Comparison of ENCODE assay signal across 10 mouse cellular contexts in the genomic region with DNA sequence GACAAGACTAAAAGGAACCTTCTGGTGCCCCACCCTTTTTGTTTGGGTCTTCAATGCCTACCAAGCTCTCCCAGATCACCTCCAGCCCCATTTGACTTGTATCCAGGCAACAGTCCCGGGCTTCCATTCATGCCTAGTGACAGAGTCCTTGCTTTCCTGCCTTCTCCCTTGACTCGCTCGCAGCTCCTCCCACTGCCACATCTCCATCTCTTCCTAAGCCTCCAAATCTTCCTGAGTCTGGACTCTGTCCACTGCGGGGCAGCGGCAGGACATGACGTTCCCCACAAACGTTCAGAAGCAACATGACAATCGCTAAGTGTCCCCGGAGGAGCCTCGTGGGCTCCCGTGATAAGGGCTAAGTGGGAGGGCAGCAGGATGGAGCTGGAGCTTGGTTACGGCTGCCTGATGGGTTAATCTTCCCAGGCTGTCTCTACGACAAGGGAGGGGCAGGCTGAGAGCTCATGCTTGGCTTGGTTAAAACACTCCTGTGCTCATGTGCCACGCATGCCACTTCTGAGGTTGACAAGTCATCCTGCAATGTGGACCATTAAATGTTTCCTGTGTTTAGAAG. TPM values are rescaled to one million over a fixed set of nuclear protein-coding genes. Genes with fewer than 3 reads are reported as not detected.
DNase-seq lines count a peak whose midpoint lies in the region; ATAC-seq lines count a peak whose summit lies in the region.
"Had no signal": no experiment of that assay in that cellular context is flagged by ENCODE, and none has a peak within 500 bp of the region (broad histone marks: within the 10 kb centered on the region; RNA-seq: fewer than 3 reads in every experiment).

No protein-coding gene starts in this region.

- no peak overlapping the region; the same call in 1 of the 2 replicates for H3K4me3 ChIP-seq in forebrain, embryonic 10.5 days
- H3K4me3 ChIP-seq in forebrain, embryonic 16.5 days (replicated peaks; ENCODE audit: low read length): no peak overlapping the region
- H3K4me3 ChIP-seq in hindbrain, embryonic 10.5 days: peak overlapping the region; percentile 23; the same call in 1 of the 2 replicates

- H3K9me3 ChIP-seq in forebrain, embryonic 10.5 days: no peaks in the 10 kb centered on the region
- H3K9me3 ChIP-seq in forebrain, embryonic 16.5 days (ENCODE audit: control insufficient read depth, low read length): no peaks in the 10 kb centered on the region
- no peaks in the 10 kb centered on the region for H3K9me3 ChIP-seq in hindbrain, embryonic 10.5 days

- peaks cover 43% of the 10 kb centered on the region for H3K36me3 ChIP-seq in forebrain, embryonic 10.5 days (replicated peaks)
- H3K36me3 ChIP-seq in forebrain, embryonic 16.5 days (ENCODE audit: control insufficient read depth, insufficient read depth): no peaks in the 10 kb centered on the region
- H3K36me3 ChIP-seq in hindbrain, embryonic 10.5 days: peaks cover 37% of the 10 kb centered on the region

- DNase-seq in forebrain, embryonic 10.5 days (ENCODE audit: extremely low spot score, low spot score): no peak
- DNase-seq in c-Kit-positive CD71-positive TER-119-negative erythroid progenitor cells, embryonic 14.5 days (ENCODE audit: low read depth): peak; percentile 34
- peak; percentile 27 for DNase-seq in hindbrain, embryonic 10.5 days (ENCODE audit: low spot score)
- DNase-seq in urinary bladder, adult 18-20 months (ENCODE audit: low spot score in 2 of 2): no peak
- DNase-seq in kidney, adult 8-10 months: no peak
- no peak for DNase-seq in layer of hippocampus, postnatal 25 days (ENCODE audit: extremely low spot score in 1 of 2, low spot score in 1 of 2)
- DNase-seq: B cell, adult 2 months had no signal

- H3K27ac ChIP-seq in forebrain, embryonic 10.5 days: 0 out of 2 replicates have a peak overlapping the region, but pooled peaks have one; percentile 9
- no peak overlapping the region for H3K27ac ChIP-seq in forebrain, embryonic 16.5 days (ENCODE audit: low read length)
- peak overlapping the region; percentile 67 for H3K27ac ChIP-seq in hindbrain, embryonic 10.5 days

- H3K4me2 ChIP-seq in forebrain, embryonic 16.5 days (ENCODE audit: low read length): no peak overlapping the region

- peaks cover 21% of the 10 kb centered on the region for H3K4me1 ChIP-seq in forebrain, embryonic 10.5 days
- H3K4me1 ChIP-seq in forebrain, embryonic 16.5 days (replicated peaks; ENCODE audit: control insufficient read depth, insufficient read depth, low read length): peaks cover 18% of the 10 kb centered on the region
- peaks cover 32% of the 10 kb centered on the region for H3K4me1 ChIP-seq in hindbrain, embryonic 10.5 days (replicated peaks)

- no peak overlapping the region for H3K9ac ChIP-seq in forebrain, embryonic 16.5 days (replicated peaks; ENCODE audit: low read depth, low read length)

- no peak for ATAC-seq in forebrain, embryonic 16.5 days
- peak; percentile 92 for ATAC-seq in megakaryocyte-erythroid progenitor cell, adult 5-6 weeks (replicated peaks; ENCODE audit: low FRiP score, low TSS enrichment, poor library complexity, severe bottlenecking)

- 46% methylated on average over 14 of the region's 14 CpGs for WGBS in forebrain, embryonic 10.5 days
- 31% methylated on average over 14 of the region's 14 CpGs for WGBS in forebrain, embryonic 16.5 days
- 34% methylated on average over 14 of the region's 14 CpGs for WGBS in hindbrain, embryonic 10.5 days

- H3K27me3 ChIP-seq in forebrain, embryonic 10.5 days (ENCODE audit: poor library complexity, severe bottlenecking): no peaks in the 10 kb centered on the region
- H3K27me3 ChIP-seq in forebrain, embryonic 16.5 days (replicated peaks; ENCODE audit: control insufficient read depth, insufficient read depth, low read length): no peaks in the 10 kb centered on the region
- no peaks in the 10 kb centered on the region for H3K27me3 ChIP-seq in hindbrain, embryonic 10.5 days (ENCODE audit: insufficient read depth, poor library complexity, severe bottlenecking)

RNA-seq across cellular contexts. Expression of gene Cdc42ep2, which starts 13.3 kb away (rescaled TPM):
- polyA plus RNA-seq in forebrain, embryonic 10.5 days (2016; fragmentation: Nextera tagmentation; extraction: Ambion mirVana): 1.1 and 1.5 TPM in 2 replicates
- 11.1 and 12.4 TPM in 2 replicates for polyA plus RNA-seq in forebrain, embryonic 16.5 days (2015; fragmentation: Nextera tagmentation; extraction: Ambion mirVana)
- polyA plus RNA-seq in hindbrain, embryonic 10.5 days (2016; fragmentation: Nextera tagmentation; extraction: Ambion mirVana): 2.0 and 2.9 TPM in 2 replicates
- 0.77 TPM in 1 of 2 replicates, not detected in the other for total RNA-seq in megakaryocyte-erythroid progenitor cell, adult 5-6 weeks (2014; fragmentation: Nextera tagmentation)
- total RNA-seq in megakaryocyte-erythroid progenitor cell, adult 5-6 weeks (2017): not detected in 2 replicates
- total RNA-seq in layer of hippocampus, postnatal 25 days (2021): 1 to 10 TPM; 6.3 to 6.4 TPM

RNA-seq across cellular contexts. Expression of gene Dpf2, which starts 25.1 kb away (rescaled TPM):
- 246 and 247 TPM in 2 replicates for polyA plus RNA-seq in forebrain, embryonic 10.5 days (2016; fragmentation: Nextera tagmentation; extraction: Ambion mirVana)
- 124 and 126 TPM in 2 replicates for polyA plus RNA-seq in forebrain, embryonic 16.5 days (2015; fragmentation: Nextera tagmentation; extraction: Ambion mirVana)
- 225 TPM in 2 replicates for polyA plus RNA-seq in hindbrain, embryonic 10.5 days (2016; fragmentation: Nextera tagmentation; extraction: Ambion mirVana)
- total RNA-seq in megakaryocyte-erythroid progenitor cell, adult 5-6 weeks (2014; fragmentation: Nextera tagmentation): 91.2 and 95.9 TPM in 2 replicates
- total RNA-seq in megakaryocyte-erythroid progenitor cell, adult 5-6 weeks (2017): 75.0 and 124 TPM in 2 replicates
- 10 to 100 TPM; 82.5 to 95.6 TPM for total RNA-seq in layer of hippocampus, postnatal 25 days (2021)

RNA-seq across cellular contexts. Expression of gene Pola2, which starts 26.1 kb away (rescaled TPM):
- polyA plus RNA-seq in forebrain, embryonic 10.5 days (2016; fragmentation: Nextera tagmentation; extraction: Ambion mirVana): 122 and 126 TPM in 2 replicates
- polyA plus RNA-seq in forebrain, embryonic 16.5 days (2015; fragmentation: Nextera tagmentation; extraction: Ambion mirVana): 31.9 and 34.2 TPM in 2 replicates
- polyA plus RNA-seq in hindbrain, embryonic 10.5 days (2016; fragmentation: Nextera tagmentation; extraction: Ambion mirVana): 83.7 and 110 TPM in 2 replicates
- 134 and 164 TPM in 2 replicates for total RNA-seq in megakaryocyte-erythroid progenitor cell, adult 5-6 weeks (2014; fragmentation: Nextera tagmentation)
- total RNA-seq in megakaryocyte-erythroid progenitor cell, adult 5-6 weeks (2017): 62.6 and 87.0 TPM in 2 replicates
- total RNA-seq in layer of hippocampus, postnatal 25 days (2021): 1 to 10 TPM; 5.4 to 6.5 TPM

RNA-seq across cellular contexts. Expression of gene Tigd3, which starts 44.0 kb away (rescaled TPM):
- 9.0 and 9.1 TPM in 2 replicates for polyA plus RNA-seq in forebrain, embryonic 10.5 days (2016; fragmentation: Nextera tagmentation; extraction: Ambion mirVana)
- 11.0 and 13.7 TPM in 2 replicates for polyA plus RNA-seq in forebrain, embryonic 16.5 days (2015; fragmentation: Nextera tagmentation; extraction: Ambion mirVana)
- 9.9 and 11.3 TPM in 2 replicates for polyA plus RNA-seq in hindbrain, embryonic 10.5 days (2016; fragmentation: Nextera tagmentation; extraction: Ambion mirVana)
- total RNA-seq in megakaryocyte-erythroid progenitor cell, adult 5-6 weeks (2014; fragmentation: Nextera tagmentation): 5.3 and 5.9 TPM in 2 replicates
- 2.2 and 3.1 TPM in 2 replicates for total RNA-seq in megakaryocyte-erythroid progenitor cell, adult 5-6 weeks (2017)
- total RNA-seq in layer of hippocampus, postnatal 25 days (2021): 1 to 10 TPM; 3.4 TPM

RNA-seq across cellular contexts. Expression of gene Slc22a20, which starts 48.0 kb away (rescaled TPM):
- polyA plus RNA-seq in forebrain, embryonic 10.5 days (2016; fragmentation: Nextera tagmentation; extraction: Ambion mirVana): not detected in 2 replicates
- polyA plus RNA-seq in forebrain, embryonic 16.5 days (2015; fragmentation: Nextera tagmentation; extraction: Ambion mirVana): not detected in 2 replicates
- not detected in 2 replicates for polyA plus RNA-seq in hindbrain, embryonic 10.5 days (2016; fragmentation: Nextera tagmentation; extraction: Ambion mirVana)
- total RNA-seq in megakaryocyte-erythroid progenitor cell, adult 5-6 weeks (2014; fragmentation: Nextera tagmentation): not detected in 2 replicates
- total RNA-seq in megakaryocyte-erythroid progenitor cell, adult 5-6 weeks (2017): not detected in 2 replicates
- not detected for total RNA-seq in layer of hippocampus, postnatal 25 days (2021)
- total RNA-seq: heart, postnatal 10 days had no signal

Comparison
In these comparisons a context has a peak if more than half of its experiments do, and no peak if none do; other contexts are left out.
1. DNase-seq: peak in c-Kit-positive CD71-positive TER-119-negative erythroid progenitor cells, embryonic 14.5 days (single experiment) and hindbrain, embryonic 10.5 days (single experiment); none in forebrain, embryonic 10.5 days (single experiment), urinary bladder, adult 18-20 months (0 of 2), kidney, adult 8-10 months (0 of 2) and layer of hippocampus, postnatal 25 days (0 of 2).